Mouse (Mus musculus): ENCODE measurements at regions not wholly inside any gene's neighbourhood (a gene's known extent, or its start where the extent isn't known, plus 50 kb on each side); places are given as distances from the start of the nearest gene placed in this dataset.

DNA sequence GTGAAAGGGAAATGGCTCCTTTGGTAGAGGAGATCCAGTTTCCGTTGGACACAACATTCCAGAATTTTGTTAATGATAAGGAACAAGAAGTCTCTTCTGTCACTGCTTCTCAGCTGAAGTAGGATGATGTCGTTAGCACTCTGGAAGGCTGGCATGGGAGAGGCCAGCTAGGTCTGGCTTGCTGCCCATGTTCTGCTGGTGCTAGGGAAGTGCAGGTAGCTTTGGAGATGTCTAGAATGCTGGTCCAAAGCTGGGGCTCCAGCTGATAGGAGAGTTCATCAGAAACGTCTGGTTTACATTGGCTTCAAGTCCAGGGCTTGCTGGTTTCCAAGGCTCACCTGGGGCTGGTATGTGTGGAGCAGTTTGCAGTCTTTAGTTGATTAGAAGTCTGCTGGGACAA, 156.3 kb downstream of the Diras2 start:
- TF ChIP-seq POLR2A (IDR thresholded peaks at IDR 0.05; ENCODE audit: borderline replicate concordance, insufficient read depth, low read length), result no peak
- no peak for TF ChIP-seq CTCF (IDR thresholded peaks at IDR 0.05; ENCODE audit: borderline replicate concordance, insufficient read depth, low read depth, low read length)
